Mouse (Mus musculus): ENCODE measurements around the gene Trim38.

DNA sequence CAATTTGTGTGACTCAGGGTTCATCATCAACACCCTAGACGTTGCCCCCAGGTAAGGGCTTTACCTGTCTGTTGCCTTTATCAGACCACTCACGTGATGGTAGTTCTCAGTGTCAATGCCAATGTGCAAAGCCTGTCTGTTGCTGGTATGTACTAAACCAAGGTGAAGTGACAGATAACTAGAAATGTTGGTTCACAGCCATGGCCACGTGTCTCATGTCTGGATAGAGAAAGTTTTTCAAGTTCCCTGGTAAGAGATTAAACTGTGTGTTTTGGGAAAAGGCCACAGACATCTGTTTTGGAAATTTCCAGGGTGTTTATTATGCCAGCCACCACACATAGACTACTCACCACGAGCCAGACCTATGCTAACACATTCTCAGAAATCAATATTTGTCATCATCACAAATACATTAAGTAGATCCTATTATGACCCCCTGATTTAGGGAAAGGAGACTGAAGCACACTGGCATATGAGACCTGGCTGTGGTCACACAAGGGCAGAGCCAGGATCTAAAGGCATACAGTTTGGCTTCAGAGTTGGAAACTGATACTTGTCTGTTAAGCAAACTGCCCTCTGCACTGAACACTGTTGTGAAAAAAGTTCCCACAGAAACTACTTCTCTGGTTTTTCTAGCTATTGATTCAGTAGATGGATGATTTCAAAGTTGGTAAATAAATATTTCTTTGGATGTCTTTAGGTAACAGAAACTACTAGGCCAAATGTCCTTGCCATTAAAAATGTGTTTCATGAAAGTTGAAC is 50.6 kb downstream of the Trim38 start:
- TF ChIP-seq GATA1 (IDR thresholded peaks at IDR 0.05; ENCODE audit: borderline replicate concordance, low read length) (no peak), FLI1 (IDR thresholded peaks at IDR 0.05; ENCODE audit: low read length) (no peak)

Data from megakaryocyte, embryonic 14.5 days (primary cell).